Mouse (Mus musculus): Measurements from ENCODE around the gene Skap1. TPM values are rescaled to one million over a fixed set of nuclear protein-coding genes. Genes with fewer than 3 reads are reported as not detected.

The Skap1 gene
- total RNA-seq (2021) = under 1 TPM; 0.16 to 0.19 TPM
- long read RNA-seq, experiment 1 = 0 reads
- long read RNA-seq, experiment 2 = 0 reads

DNA sequence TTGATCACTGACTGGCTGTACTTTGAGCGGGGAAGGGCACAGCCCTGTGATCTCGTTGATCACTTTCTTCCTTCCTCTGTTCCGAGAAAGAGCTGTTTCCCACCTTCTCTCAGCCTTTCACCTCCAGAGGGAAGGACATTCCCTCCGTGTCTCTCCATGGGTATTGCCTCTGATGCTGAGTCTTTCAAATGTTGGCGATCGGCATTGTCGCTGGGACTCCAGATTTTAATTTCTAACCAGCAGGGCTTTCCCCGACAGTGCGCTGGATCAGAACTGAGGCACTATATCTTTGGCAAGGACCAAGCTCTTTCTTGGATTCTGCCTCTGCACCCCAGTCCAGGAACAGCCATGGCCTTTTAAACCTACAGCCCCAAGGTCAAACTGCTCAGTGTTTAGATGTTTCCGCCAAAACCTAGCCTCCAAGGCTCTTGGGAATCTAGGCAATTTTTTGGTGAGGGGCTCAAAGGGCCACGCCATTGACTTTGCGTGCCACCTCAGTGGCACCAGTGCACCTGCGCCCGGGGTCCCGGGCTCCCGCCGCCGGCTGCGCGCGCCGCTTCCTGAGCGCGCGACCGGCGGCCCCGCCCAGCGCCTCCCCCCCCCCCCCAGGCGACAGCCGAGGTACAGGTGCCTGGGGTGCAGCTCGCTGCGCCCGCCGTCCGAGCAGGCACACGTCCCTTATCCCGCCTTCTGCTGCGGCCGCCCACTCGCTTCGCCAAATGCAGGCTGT lies at the start of gene Skap1:
Skap1 (plus strand) TSS at position 608 of the 730 bp plus-strand sequence.
- DNase-seq = no peak

DNA sequence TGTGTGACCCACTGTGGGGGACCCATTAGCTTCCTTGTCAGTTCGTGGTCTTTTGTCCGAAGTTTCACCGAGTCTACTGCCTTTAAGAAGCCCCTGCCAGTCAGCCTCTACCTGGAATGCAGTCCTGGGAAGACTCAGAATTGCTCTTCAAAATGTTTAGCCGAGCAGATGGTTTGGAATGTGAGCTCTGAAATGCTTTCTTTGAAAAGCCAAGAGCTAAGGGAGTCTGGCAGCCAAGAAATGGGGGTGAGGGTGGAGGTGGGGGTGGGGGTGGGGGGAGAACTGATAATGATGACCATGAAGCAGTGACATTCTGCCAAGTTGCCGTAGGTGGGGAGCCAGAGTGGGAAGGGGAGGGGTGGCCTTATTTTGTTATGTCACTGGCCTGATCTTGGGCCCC lies 43.3 kb upstream of the Skap1 start:
- no peak for DNase-seq

DNA sequence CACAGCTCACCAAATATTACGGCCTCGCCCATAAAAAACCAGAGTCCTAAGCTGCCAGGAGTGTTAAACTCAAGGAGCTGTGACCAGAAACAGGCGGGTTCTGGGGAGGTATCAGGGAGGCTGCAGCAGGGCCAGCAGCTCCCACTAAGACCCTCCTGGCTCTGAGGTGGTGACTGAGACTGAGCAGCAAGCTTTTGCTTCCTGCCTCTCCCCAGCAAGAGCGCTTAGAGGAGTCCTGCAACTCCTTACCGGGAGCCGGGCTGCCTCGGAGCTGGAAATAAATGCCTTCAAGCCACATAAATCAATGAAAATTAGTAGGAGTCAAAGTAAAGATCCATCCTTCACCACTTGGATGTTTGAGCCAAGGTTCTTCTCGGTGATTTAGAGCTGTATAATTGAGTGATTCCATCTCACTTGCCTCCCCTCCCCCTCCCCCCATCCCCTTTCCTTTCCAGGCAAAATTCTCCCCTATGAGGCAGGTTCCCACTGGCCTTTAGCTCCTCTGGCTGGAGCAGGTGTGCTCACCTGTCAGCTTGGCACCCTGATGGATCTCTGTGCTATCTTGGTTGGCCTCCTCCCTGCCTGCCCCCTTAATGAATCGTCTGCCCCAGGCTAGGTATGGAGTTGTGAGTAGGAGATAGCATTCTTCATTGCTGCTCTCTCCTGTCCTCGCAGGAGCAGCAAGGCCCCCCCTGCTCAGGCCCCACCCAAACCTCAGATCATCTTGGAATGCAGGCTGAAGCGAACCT lies 42.7 kb upstream of the Skap1 start:
- DNase-seq = no peak

DNA sequence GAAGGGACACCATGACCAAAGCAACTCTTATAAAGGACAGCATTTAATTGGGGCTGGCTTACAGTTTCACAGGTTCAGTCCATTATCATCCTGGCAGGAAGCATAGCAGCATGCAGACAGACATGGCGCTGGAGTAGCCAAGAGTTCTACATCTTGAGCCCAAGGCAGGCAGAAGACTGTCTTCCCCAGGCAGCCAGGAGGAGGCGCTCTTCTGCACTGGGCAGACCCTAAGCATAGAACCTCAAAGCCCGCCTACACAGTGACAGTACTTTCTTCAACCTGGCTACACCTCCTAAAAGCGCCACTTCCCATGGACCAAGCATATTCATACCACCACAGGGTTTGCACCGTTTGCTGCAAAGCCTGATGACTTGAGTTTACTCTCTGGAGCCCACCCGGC lies 39.2 kb upstream of the Skap1 start:
- DNase-seq = no peak

DNA sequence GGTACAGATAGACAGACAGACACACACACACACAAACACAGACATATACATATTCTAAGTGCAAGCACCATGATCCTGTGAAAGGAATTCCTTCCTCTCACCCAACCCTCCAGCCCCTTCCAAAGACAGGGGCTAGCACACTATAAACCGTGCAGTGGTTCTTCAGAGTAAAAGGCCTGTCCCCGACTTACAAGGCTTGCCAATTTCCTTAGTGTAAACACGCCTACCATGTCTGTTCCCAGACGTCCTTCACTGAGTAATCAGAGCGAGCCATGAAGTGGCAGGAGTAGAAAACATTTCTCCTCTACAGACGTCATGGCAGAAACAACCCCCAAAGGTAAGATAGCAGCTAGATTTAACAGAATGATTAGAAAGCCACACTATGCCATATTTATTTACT lies 38.2 kb upstream of the Skap1 start:
- DNase-seq = no peak

DNA sequence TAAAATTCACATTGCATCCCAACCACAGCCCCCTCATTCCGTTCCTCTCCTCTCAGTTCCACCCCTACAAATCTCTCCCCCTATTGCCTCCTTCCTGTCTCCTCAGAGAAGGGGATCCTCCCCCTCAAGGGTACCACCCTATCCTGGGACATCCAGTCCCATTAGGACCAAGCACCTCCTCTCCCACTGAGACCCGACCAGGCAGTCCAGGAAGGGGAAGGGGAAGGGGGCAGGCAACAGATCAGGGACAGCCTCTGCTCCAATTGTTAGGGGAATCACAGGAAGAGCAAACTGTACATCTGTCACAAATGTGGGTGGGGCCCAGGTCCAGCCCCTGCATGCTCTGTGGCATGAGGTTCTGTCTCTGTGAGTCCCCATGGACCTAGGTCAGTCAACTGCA lies 37.6 kb upstream of the Skap1 start:
- DNase-seq = no peak

DNA sequence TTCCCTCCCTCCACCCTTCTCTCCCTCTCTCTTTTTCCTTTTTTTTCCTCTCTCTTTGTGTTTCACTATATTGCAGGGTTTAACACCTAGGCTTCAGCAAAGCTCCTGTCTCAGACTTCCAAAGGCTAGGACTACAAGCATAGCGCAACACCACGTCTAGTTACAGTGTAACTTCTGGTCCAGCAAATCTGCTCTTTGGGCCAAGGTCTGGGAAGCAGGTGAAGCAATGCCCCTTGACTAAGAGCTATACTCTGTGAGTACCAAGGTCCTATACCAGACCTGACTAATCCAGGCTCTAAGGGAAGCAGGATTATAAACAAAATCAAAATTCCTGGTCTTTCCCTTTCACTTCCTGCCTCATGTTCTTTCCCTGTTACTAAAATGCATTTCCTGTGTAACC lies 35.3 kb upstream of the Skap1 start:
- no peak for DNase-seq

DNA sequence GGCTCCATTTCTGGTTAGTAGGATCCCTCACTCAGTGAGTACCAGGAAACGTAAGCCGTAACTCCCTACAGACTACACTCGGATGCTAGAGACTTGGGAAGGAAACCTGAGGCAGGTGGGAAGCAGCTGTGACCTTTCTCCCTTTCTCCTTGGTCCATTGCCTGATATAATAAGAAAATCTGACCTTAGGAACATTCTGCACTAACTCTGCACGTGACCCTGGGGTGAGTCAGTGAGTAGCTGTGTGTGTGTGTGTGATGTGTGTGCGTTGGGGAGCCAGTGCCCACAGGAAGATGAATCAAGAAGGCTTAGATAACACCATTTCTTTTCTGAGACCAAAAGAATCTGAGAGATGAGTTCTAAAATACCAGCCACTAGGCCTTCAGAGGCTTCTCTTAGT lies 34.5 kb upstream of the Skap1 start:
- DNase-seq = no peak

DNA sequence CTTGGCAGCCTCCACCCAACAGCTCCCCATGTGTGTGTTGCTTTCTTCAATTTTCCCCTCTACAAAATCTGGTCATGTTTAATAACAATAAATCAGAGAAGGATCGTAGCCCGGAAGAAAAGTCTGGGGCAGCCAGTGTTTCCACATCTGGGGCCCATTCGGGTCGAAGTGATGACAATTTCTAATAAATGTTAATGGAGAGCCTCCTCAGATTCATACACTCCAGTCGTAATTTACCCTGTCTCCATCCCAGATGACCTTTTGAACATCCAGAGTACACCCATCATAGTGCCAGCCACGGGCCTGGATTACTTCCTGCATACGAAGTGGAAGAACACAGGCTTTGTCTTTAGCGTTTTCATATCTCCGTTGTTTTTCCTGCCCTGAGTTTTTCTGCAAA lies 32.5 kb upstream of the Skap1 start:
- DNase-seq = no peak

DNA sequence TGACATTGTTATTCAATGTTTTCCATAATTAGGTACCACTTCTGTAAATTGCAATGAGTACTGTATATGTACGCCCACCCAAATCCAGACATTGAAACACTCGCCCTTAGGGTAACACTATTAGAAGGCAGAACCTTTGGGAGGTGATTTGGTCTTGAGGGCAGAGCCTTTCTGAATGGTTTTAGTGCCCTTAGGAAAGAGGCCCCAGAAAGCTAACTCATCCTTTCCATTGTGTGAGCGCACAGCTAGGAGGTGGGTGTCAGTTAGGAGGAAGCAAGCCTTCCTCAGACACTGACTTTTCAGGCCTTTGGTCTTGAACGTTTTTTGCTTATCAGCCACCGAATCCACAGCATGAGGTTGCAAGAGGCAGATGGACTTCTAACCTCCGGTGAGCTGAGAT lies 29.5 kb upstream of the Skap1 start:
- no peak for DNase-seq

DNA sequence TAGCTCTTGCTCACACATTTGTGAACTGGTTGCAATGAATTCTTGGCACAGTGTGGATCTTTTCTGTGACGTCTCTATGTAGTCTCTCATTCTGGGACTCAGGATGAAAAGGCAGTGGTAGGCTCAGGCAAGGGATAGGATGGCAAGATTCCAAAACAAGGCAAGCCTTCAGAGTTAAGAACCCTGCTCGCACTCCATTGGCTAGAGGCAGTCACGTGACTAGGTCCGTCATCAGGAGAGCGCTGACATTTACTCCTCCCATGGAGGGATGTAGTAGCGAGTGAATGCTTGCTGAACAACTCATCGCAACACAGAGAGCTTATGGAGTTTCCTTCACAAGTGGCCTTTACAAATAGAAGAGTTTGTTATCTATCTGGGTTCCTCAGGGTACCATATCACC lies 27.9 kb upstream of the Skap1 start:
- DNase-seq = no peak

DNA sequence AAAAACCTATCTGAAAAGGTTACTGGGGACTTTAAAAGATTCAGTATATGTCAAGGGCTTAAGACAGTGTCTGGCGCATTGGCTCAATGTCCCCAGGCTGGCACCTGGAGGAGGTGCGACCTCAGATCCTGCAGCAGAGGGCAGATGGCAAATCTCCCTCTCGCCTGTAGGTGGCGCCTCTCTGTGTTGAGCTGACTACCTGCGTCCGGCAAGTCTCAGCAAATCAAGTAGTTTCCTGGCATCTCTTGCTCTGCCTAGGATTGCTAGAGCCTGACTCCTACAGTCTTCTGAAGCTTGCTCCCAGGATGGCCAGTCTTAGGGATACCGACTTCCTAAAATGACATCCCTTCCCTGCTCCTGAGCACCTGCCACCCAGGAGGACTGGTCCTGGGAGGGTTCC lies 25.6 kb upstream of the Skap1 start:
- DNase-seq = peak; percentile 49

DNA sequence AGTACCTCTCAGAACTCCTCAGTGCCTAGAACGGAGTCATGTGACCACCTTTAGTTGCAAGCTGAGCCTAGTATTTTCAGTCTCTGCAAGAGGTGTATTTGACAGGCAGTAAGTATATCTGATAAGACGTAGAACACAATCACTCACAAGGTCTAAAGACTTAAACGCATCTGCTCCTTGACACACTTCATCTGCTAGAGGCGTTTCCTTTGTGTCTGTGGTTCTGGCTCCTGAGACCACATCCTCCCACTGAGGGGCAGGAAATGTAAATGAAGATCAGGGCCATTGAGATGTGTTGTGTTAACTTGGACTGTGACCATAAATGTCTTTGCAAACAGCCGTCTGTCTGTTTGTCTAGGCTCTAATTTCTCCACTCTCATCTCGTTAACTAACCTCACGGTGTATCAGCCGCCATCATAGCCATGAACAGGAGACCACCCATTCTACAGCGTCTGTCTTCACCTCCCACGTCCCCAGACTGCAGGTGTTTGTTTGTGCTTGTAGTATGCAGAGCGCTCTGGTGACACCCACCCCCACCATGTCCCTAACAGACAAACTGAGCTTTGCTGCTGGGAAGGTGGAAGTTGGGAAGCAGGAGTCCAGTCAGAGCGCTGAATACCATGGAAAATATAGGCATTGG lies 22.7 kb upstream of the Skap1 start:
- no peak for DNase-seq

DNA sequence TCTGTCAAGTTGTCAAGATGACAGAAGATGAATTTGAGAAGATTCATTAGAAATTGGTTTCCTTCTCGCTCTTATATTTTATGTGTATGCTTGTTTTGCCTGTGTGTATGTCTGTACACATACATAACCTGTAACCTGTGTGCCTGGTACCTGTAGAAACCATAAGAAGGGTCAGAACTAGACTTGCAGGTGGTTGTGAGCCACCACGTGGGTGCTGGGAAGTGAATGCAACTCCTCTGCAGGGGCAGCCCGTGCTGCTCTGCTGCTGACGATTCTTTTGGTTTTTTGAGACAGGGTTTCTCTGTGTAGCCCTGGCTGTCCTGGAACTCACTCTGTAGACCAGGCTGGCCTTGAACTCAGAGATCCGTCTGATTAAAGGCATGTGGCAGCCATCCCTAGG lies 21.9 kb upstream of the Skap1 start:
- DNase-seq = no peak

DNA sequence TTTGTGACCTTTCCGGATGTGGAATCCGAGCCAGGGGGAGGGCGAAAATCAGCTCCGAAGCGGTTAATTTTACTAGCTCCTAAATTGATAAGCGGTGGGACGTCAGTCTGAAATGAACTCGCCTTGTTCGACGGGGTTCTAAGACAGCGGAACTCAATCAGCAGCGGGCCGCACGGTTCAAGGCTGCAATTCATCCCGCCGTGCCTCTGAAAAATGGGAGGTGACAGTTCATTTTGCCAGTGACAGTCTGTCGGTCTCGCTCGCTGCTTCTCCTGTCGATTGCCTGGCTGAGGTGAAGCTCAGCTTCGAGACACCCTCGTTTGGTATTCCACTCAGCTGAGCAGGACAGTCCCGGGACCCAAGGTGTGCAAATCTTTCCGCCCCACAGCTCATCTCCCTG lies 16.5 kb upstream of the Skap1 start:
- no peak for DNase-seq

DNA sequence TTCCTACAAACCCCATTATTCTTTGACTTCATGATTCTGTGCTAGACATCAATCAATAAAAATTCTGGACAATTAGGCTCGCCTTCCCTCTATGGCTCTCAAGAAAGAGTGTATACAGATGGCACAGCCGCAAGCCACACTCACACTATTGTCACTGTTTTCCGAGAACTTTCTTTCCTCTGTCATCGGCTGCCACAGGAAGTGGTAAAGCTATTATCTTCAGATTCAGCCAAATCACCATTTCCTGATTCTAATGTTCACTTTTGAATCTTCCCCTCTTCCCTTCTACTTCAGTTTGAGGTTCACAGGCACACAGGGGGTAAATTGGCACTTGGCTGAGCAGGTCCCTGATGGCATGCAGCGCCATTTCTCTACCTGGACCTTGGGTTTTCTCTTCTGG lies 9.3 kb upstream of the Skap1 start:
- DNase-seq = no peak

DNA sequence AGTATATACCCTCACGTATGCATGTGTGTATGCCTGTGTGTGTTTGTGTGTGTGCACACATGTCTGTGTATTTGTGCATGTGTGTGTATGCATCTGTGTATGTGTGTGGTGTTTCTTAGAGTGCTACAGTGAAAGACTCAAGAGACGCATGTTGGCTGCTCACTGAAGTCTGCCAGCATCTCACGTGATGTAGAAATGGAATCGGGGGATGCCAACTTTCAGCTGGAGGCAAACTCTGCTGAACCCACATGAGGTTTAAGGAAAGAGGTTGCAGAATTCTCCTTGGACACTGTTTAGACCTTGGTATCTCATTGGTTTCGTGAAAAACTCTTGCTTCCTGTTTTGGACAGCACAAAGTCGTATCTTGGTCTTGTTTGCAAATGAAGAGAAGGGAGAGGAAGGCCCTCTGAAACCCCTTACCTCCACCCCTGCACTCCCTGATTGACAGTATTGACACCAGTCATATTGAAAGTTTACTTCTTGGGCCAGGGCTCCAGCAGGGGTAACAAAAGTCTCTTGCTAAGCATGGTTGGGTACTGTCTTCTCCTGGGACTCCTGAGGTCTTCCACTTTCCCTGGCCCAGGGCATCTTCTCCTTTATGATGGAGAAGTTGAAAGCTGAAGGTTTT lies 8.6 kb upstream of the Skap1 start:
- no peak for DNase-seq

DNA sequence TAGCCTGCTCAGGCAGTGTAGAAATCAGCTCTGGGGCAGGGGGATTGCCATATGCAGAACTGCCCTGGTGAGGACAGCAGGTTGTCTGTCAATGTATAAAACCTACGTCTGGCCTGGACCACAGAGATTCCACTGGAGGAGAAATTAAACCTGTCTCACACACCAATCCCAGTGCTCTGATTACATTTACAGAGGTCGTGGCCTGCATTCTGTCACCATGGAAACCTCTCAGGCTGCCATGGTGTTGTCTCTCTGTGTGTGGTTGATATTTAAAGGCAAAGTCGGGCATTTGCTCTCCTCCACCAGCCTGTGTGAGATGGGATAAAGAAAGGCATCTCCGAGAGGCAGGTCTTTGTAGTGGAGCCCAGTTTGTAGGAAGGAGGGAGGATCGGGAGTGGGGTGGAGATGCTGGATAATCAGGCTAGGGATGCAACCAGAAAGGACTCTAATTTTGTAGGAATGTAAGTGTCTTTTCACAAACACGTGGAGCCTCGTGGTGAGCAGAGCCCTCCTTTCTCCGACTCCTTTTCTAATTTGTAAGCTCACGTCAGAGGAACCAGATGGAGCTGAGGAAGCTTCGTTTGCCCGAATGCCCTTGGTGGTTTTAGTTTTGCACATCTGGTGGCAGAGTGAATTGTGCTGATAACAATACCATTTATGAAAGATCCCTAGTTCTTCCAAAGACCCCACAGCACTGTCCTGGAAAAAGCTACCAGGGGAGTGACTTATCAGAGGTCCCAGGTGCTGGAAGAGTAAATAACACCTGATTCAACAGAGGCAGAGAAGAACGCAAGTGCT lies 7.7 kb upstream of the Skap1 start:
- DNase-seq = no peak

DNA sequence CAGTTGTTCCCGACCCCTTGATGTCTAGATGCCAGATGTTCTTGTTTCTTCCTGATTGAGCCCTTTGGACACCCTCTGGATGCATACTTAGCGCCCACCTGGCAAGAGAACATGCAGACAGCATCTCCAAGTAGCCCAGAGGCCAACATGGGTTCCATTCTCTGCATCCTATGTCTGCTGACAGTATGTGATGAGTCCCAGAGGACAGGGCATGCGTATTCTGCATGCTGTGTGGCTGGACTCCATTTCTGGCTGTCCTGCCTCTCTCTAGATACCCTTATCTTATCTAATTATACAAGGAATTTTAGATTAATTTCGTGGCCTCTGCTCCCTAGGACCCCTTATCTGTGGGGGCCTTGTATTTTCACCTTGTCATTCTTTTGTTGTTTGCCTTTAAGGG lies 2.6 kb upstream of the Skap1 start:
- DNase-seq = no peak

DNA sequence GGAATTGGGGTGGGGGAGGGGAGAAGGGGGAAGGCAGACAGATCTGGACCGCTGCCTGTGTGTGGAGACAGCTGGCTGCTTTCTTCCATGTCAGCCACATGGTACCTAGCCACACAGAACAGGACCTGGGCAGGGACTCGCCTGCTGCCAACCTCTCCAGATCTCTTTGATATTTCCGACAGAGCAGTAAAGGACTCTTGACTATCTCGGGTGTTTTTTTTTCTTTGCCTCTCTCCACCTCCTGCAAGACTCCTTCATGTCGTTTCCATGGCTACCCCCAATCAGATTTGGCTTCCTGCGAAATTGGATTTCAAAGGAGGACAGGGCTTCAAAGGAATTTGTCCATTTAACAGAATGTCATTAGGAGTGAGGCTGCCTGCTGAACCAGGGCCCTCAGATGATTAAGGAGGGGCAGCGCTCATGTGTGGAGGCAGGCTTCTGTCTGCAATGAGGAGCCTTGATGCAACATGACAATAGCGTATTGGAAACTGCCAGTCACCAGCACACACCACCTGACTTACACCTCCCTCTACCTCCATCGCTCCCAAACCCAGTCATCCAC lies 2.1 kb upstream of the Skap1 start:
- DNase-seq = no peak

DNA sequence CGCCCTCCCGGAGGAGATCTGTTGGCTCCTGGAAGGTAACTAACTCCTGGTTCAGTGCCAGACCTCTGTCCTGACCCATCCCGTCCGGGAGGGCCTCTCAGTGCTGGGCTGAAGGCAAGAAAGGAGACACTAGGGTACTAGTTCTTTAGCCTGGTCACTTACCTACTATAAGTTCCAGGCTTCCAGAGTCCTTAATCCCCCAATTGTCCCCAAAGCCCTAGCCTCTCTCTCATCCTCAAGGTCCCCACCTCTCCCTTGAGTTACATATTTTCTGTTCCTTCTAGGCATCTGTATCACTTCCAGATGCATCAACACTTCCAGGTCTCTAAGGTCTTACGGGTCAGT lies 295 bp downstream of the Skap1 start:
- DNase-seq = no peak
